Mouse (Mus musculus): Measurements from ENCODE around the gene Krt4. TPM values are rescaled to one million over a fixed set of nuclear protein-coding genes. Genes with fewer than 3 reads are reported as not detected.
A peak's percentile ranks its signal among the peaks of the same experiment; 100 is the strongest.

Krt4 gene
- total RNA-seq, 2 experiments from 2014 or later, result not detected

GRCm38 (mm10) chr15:101892820-101893219 is 31.7 kb downstream of the Krt4 start, which contains the start of gene Krt76:
TSS of gene Krt76 (minus strand) at chr15:101892920.
- no peak for DNase-seq

DNA sequence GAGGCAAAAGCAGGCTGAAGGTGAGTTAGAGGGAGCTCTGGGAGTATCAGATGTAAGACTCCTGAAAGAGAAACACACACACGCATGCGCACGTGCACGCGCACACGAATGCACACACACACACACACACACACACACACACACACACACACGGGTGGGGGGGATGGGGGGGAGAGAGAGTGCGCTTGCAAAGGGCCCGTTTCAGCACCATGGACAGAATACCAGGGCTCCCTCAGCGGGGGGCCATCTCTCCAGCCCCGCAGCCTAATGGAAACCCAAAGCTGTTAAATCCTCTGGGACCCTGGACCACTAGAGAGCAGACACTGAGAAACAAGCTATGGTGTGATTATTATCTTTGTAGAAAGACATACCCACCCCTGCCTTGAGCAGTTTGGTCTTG is 44.8 kb downstream of the Krt4 start:
- peak in 1 of 2 experiments; percentile 15 for DNase-seq

- DNase-seq, result peak; percentile 6 to 62
These were observed 46.5 kb downstream of the Krt4 start for GRCm38 (mm10) chr15:101878041-101878440.

DNA sequence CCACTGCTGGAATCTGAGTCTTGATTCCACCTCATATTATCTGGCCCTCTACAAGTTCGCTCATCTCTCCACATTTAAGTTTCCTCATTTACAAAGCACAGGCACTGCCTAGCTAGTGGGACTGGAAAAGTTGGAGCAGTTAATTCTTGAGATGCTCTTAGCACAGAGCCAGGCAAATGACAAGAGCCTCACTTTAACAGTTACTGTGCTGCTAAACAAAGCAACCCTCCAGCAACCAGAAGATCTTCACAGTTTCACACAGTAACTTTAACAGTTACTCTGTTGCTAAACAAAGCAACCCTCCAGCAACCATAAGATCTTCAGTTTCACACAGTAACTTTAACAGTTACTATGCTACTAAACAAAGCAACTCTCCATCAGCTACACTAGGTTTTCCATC is 50.2 kb downstream of the Krt4 start:
- no peak for DNase-seq

GRCm38 (mm10) chr15:101873231-101873630 is 51.3 kb downstream of the Krt4 start:
- DNase-seq, result no peak

- DNase-seq, result no peak
These were observed 55.1 kb downstream of the Krt4 start, which contains the start of gene Krt77 for GRCm38 (mm10) chr15:101869431-101869830. TSS of gene Krt77 (minus strand) at chr15:101869705.

Small RNA genes lying within 50 kb of the gene (microRNA-seq; reads per million reads assigned to microRNA genes)
- not detected for gene Gm44356

Other genes with a start within 250 kb of the Krt4 start
- gene Krt6b, start 244.4 kb downstream of the Krt4 start, total RNA-seq (2021), result not detected
- gene Krt6a, start 230.4 kb downstream of the Krt4 start, total RNA-seq (2021), result not detected
- not detected for gene Krt5, start 211.8 kb downstream of the Krt4 start, total RNA-seq (2021)
- not detected for gene Krt71, start 181.6 kb downstream of the Krt4 start, total RNA-seq (2021)
- gene Krt72, start 138.3 kb downstream of the Krt4 start, total RNA-seq (2021), result not detected
- not detected for gene Krt73, start 122.4 kb downstream of the Krt4 start, total RNA-seq (2021)
- gene Krt2, start 106.6 kb downstream of the Krt4 start, total RNA-seq (2021), result not detected
- under 1 TPM; 0.10 to 0.20 TPM for gene Krt1, start 73.9 kb downstream of the Krt4 start, total RNA-seq (2021)
- not detected for gene Krt77, start 55.0 kb downstream of the Krt4 start, total RNA-seq (2021)
- not detected for gene Krt76, start 31.8 kb downstream of the Krt4 start, total RNA-seq (2021)
- 1 to 10 TPM in 1 of 2 experiments, under 1 TPM in 1; 0.99 to 1.5 TPM for gene Krt79, start 15.6 kb upstream of the Krt4 start, total RNA-seq (2021)
- not detected for gene Krt78, start 29.6 kb upstream of the Krt4 start, total RNA-seq (2021)
- 1 to 10 TPM in 1 of 2 experiments, under 1 TPM in 1; 0.46 to 1.9 TPM for gene Krt8, start 79.7 kb upstream of the Krt4 start, total RNA-seq (2021)
- gene Krt18, start 103.4 kb upstream of the Krt4 start, total RNA-seq (2021), result 1 to 10 TPM in 1 of 2 experiments, under 1 TPM in 1; 0.76 to 3.3 TPM
- 100 to 1,000 TPM; 225 to 261 TPM for gene Eif4b, start 149.0 kb upstream of the Krt4 start, total RNA-seq (2021)
- gene Tns2, start 175.7 kb upstream of the Krt4 start, total RNA-seq (2021), result 10 to 100 TPM; 68.4 to 87.6 TPM
- gene Spryd3, start 211.5 kb upstream of the Krt4 start, total RNA-seq (2021), result 10 to 100 TPM; 34.4 to 42.4 TPM
- gene Igfbp6, start 219.6 kb upstream of the Krt4 start, total RNA-seq (2021), result 10 to 100 TPM; 43.4 to 51.3 TPM
- under 1 TPM; 0.40 to 0.49 TPM for gene Soat2, start 225.8 kb upstream of the Krt4 start, total RNA-seq (2021)